Mouse (Mus musculus) T-helper 17 cell (primary cell): ENCODE data around the gene Cacna1d.

Experiments
- in situ Hi-C, 2 experiments: fragments of 300-600 bp; cut with MboI, MseI; formaldehyde crosslinking; loops; 1 replicate in 1 of 2; 2 replicates in 1 of 2; pipeline ENCODE4 v1.15.1; 2025; ENCODE audit warnings: high pct_unique_total_duplicates in 2 of 2

Cacna1d gene

GRCm38 (mm10) chr14:30378306-30378705 is 112.9 kb downstream of the Cacna1d start:
- in situ Hi-C loops: no loop called here

- in situ Hi-C loops: no loop called here
These were observed 118.4 kb downstream of the Cacna1d start for GRCm38 (mm10) chr14:30372878-30373277.

GRCm38 (mm10) chr14:30371070-30371469 is 120.2 kb downstream of the Cacna1d start:
- in situ Hi-C loops: no loop called here

- in situ Hi-C loops: no loop called here
These were observed 124.2 kb downstream of the Cacna1d start for GRCm38 (mm10) chr14:30367074-30367473.

GRCm38 (mm10) chr14:30365866-30366265 is 125.4 kb downstream of the Cacna1d start:
- in situ Hi-C loops: no loop called here

GRCm38 (mm10) chr14:30363487-30364167 is 127.6 kb downstream of the Cacna1d start:
- in situ Hi-C loops: loop anchor here in 1 of 2 experiments (5.0 kb wide), 1 partner anchor 89 kb away; no protein-coding TSS in a partner anchor

GRCm38 (mm10) chr14:30362370-30362769 is 128.9 kb downstream of the Cacna1d start:
- in situ Hi-C loops: loop anchor here in 1 of 2 experiments (5.0 kb wide), 1 partner anchor 90 kb away; no protein-coding TSS in a partner anchor

- in situ Hi-C loops: loop anchor here in 1 of 2 experiments (5.0 kb wide), 1 partner anchor 92 kb away; no protein-coding TSS in a partner anchor
These were observed 130.8 kb downstream of the Cacna1d start for GRCm38 (mm10) chr14:30360478-30360877.

- in situ Hi-C loops: loop anchor here in 1 of 2 experiments (5.0 kb wide), 1 partner anchor 92 kb away; no protein-coding TSS in a partner anchor
These were observed 131.3 kb downstream of the Cacna1d start for GRCm38 (mm10) chr14:30360004-30360403.

- in situ Hi-C loops: no loop called here
These were observed 133.2 kb downstream of the Cacna1d start for GRCm38 (mm10) chr14:30358028-30358427.

GRCm38 (mm10) chr14:30356456-30356855 is 134.8 kb downstream of the Cacna1d start:
- in situ Hi-C loops: no loop called here

GRCm38 (mm10) chr14:30354761-30355160 is 136.5 kb downstream of the Cacna1d start:
- in situ Hi-C loops: no loop called here

GRCm38 (mm10) chr14:30354127-30354463 is 137.2 kb downstream of the Cacna1d start:
- in situ Hi-C loops: no loop called here

GRCm38 (mm10) chr14:30353291-30354126 is 137.7 kb downstream of the Cacna1d start:
- in situ Hi-C loops: no loop called here

GRCm38 (mm10) chr14:30352951-30353270 is 138.3 kb downstream of the Cacna1d start:
- in situ Hi-C loops: no loop called here

- in situ Hi-C loops: no loop called here
These were observed 138.9 kb downstream of the Cacna1d start for GRCm38 (mm10) chr14:30352061-30352950.

- in situ Hi-C loops: no loop called here
These were observed 141.0 kb downstream of the Cacna1d start for GRCm38 (mm10) chr14:30350285-30350684.

- in situ Hi-C loops: no loop called here
These were observed 146.0 kb downstream of the Cacna1d start for GRCm38 (mm10) chr14:30344948-30345865.

- in situ Hi-C loops: no loop called here
These were observed 147.5 kb downstream of the Cacna1d start for GRCm38 (mm10) chr14:30343740-30344139.

- in situ Hi-C loops: no loop called here
These were observed 149.2 kb downstream of the Cacna1d start for GRCm38 (mm10) chr14:30341825-30342590.
